Mouse (Mus musculus) hindbrain, embryonic 16.5 days (tissue): ENCODE data around the gene Adgre5. TPM values are rescaled to one million over a fixed set of nuclear protein-coding genes. Genes with fewer than 3 reads are reported as not detected.

Experiments
- ATAC-seq: fragments of 200-750 bp; cut with Nextera tagmentation; 2 replicates; pipeline ENCODE4 v1.8.0; 2017; ENCODE audit warnings: moderate TSS enrichment, moderate library complexity
- H3K27ac ChIP-seq: fragments of 300-500 bp; sonication (generic); 2 replicates; pipeline ENCODE4 v1.5.1; 2014; ENCODE audit warnings: low read depth, mild to moderate bottlenecking, control low read depth, low read length, moderate library complexity
- H3K27me3 ChIP-seq: fragments of 300-500 bp; sonication (generic); replicated peaks from 2 replicates; pipeline ENCODE4 v1.6.1; 2014; ENCODE audit warnings: low read length; ENCODE audit not compliant: control insufficient read depth, insufficient read depth
- H3K36me3 ChIP-seq: fragments of 300-500 bp; sonication (generic); 2 replicates; pipeline ENCODE4 v1.6.1; 2014; ENCODE audit warnings: mild to moderate bottlenecking, low read length, moderate library complexity, mixed read lengths; ENCODE audit not compliant: control insufficient read depth, insufficient read depth
- H3K4me1 ChIP-seq: fragments of 300-500 bp; sonication (generic); 2 replicates; pipeline ENCODE4 v1.6.1; 2014; ENCODE audit warnings: low read depth, low read length; ENCODE audit not compliant: control insufficient read depth, insufficient read depth
- H3K4me2 ChIP-seq: fragments of 300-500 bp; sonication (generic); 2 replicates; pipeline ENCODE4 v1.6.1; 2014; ENCODE audit warnings: mild to moderate bottlenecking, low read length, control low read depth, moderate library complexity
- H3K4me3 ChIP-seq: fragments of 300-500 bp; sonication (generic); 2 replicates; pipeline ENCODE4 v1.5.1; 2014; ENCODE audit warnings: mild to moderate bottlenecking, low read length, control low read depth, moderate library complexity
- H3K9ac ChIP-seq: fragments of 300-500 bp; sonication (generic); 2 replicates; pipeline ENCODE4 v1.6.1; 2014; ENCODE audit warnings: low read depth, mild to moderate bottlenecking, control low read depth, low read length, moderate library complexity
- H3K9me3 ChIP-seq: fragments of 300-500 bp; sonication (generic); 2 replicates; pipeline ENCODE4 v1.6.1; 2014; ENCODE audit warnings: mild to moderate bottlenecking, low read length, moderate library complexity; ENCODE audit not compliant: control insufficient read depth
- WGBS: fragments of 180-500 bp; shearing (Covaris S2); extraction: QIAGEN DNeasy Blood & Tissue Kit; methylation state at CpG from one replicate; pipeline ENCODE4 v1.1.7; 2014; 5-methylcytosine and 5-hydroxymethylcytosine counted together
- polyA plus RNA-seq: library from polyadenylated mRNA; unstranded; fragments of >200 nt; fragmentation: Nextera tagmentation; extraction: Ambion mirVana; gene quantifications from 2 replicates; pipeline ENCODE4 v1.2.1, GENCODE M21; 2015

Adgre5 gene
- polyA plus RNA-seq, 1 experiment from 2014 or later = 9.9 TPM

DNA sequence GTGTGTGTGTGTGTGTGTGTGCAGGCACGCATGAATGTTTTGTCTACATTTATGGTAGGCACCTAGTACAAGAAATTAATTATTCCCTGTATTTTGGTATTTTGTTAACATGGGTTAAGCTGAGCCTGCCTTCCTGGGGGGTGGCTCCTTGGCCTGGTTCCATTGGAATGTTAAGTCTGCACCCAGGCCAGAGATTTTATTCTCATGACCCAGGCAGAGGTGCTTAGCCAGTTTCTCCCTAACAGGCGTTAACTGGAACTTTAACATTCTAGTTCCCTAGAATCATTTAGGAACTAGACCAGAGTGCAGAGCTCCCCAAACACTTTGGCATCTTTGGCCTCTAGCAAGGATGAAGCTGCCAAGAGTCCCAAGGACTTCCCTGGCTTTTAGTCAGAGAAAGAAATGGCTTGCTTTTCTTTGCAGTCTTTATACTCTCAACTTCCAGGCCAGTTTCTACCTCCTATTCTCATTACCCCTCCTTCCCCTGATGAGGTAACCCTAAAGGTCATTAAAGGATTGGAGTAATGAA, 18.2 kb upstream of the Adgre5 start:
- Histone ChIP-seq H3K4me2 (no peak overlapping the region), H3K36me3 (no peaks in the 10 kb centered on the region), H3K4me1 (no peaks in the 10 kb centered on the region), H3K9ac (no peak overlapping the region), H3K4me3 (no peak overlapping the region), H3K27me3 (no peaks in the 10 kb centered on the region), H3K9me3 (no peaks in the 10 kb centered on the region), H3K27ac (no peak overlapping the region)
- WGBS = 72% methylated on average over 2 of the region's 2 CpGs
- no peak for ATAC-seq

DNA sequence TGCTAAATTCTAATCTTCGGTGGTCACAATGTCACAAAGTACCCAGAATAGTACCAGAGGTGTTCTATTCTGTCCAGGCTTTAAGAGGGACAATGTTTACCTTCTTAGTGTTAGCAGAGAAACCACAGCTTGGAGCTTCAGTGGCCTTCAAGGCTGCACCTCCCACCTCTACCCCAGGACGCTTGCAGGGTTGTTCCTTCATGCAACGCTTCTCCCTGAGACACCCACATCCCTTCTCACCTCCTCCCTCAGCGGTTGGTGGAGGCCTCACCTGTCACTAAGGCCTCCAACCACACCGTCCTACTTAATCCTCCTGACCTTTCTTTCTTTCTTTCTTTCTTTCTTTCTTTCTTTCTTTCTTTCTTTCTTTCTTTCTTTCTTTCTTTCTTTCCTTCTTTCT, 17.2 kb upstream of the Adgre5 start:
- no peaks in the 10 kb centered on the region for H3K27me3 ChIP-seq
- H3K9ac ChIP-seq = no peak overlapping the region
- no peaks in the 10 kb centered on the region for H3K9me3 ChIP-seq
- WGBS = 60% methylated on average over 5 of the region's 5 CpGs
- H3K4me1 ChIP-seq = no peaks in the 10 kb centered on the region
- no peak overlapping the region for H3K27ac ChIP-seq
- no peaks in the 10 kb centered on the region for H3K36me3 ChIP-seq
- no peak overlapping the region for H3K4me2 ChIP-seq
- no peak overlapping the region for H3K4me3 ChIP-seq
- no peak for ATAC-seq

DNA sequence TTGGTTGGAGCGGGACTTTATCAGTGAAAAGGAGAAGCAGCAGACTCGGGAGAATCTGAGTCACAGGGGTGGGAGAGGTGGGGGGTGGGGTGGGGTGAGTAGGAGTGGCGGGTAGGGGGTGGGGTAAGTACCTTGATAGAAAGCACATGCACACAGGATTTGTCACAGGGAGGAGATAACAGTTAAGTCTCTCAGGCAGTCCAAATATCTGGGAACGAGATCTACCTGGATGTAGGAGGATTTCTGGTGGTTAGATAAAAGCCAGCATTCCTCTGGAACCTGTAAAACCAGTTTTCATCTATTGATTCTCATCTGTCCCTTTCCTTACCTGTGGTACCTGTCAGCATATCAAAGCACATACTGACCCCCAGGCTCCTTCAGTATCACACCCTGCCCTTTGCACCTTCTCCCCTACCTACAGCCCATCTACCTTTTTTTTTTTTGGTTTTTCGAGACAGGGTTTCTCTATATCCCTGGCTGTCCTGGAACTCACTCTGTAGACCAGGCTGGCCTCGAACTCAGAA, 16.0 kb upstream of the Adgre5 start:
- H3K9ac ChIP-seq = no peak overlapping the region

DNA sequence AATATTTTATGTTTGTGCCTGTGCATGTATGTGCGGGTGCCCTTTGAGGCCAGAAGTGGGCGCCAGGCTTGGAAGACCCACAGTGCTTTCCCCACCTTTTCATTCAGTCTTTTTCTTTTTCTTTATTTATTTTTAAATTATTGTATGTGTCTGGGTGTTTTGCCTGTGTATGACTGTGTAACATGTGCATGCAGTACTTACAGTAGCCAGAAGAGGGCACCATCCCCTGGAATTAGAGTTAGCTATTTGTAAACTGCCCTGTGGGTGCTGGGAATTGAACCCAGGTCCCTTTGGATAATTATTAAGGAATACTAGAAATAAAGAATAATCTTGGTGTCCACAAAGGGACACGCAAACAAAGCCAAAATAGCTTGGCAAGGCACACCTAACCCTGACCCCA, 15.1 kb upstream of the Adgre5 start:
- Histone ChIP-seq H3K4me2 (no peak overlapping the region), H3K4me1 (no peaks in the 10 kb centered on the region), H3K9ac (no peak overlapping the region), H3K4me3 (no peak overlapping the region), H3K27me3 (no peaks in the 10 kb centered on the region), H3K27ac (no peak overlapping the region), H3K36me3 (no peaks in the 10 kb centered on the region), H3K9me3 (no peaks in the 10 kb centered on the region)
- no peak for ATAC-seq
- 95% methylated on average over 3 of the region's 3 CpGs for WGBS

More for the DNA sequence above, 16.0 kb upstream of the Adgre5 start:
- Histone ChIP-seq H3K4me1 (no peaks in the 10 kb centered on the region), H3K27me3 (no peaks in the 10 kb centered on the region), H3K27ac (no peak overlapping the region), H3K9me3 (no peaks in the 10 kb centered on the region), H3K4me2 (no peak overlapping the region), H3K36me3 (no peaks in the 10 kb centered on the region), H3K4me3 (no peak overlapping the region)
- ATAC-seq = no peak
- WGBS = 86% methylated on average over 6 of the region's 6 CpGs

DNA sequence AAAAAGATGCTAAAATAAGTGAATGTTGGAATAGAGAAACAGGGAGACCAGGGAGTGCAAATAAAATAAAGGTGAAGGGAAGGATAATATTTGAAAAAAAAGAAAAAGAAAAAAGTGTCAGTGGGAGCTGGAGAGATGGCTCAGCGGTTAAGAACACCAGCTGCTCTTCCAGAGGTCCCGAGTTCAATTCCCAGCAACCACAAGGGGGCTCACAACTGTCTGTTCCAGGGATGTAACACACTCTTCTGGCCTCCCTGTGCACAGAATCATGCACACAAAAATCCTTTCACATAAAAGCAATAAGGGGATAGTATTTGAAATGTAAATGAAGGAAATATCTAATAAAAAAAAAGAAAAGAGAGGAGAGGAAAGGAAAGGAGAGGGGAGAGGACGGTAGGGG, 13.0 kb upstream of the Adgre5 start:
- Histone ChIP-seq H3K9ac (no peak overlapping the region), H3K4me3 (no peak overlapping the region), H3K27ac (no peak overlapping the region), H3K4me2 (no peak overlapping the region), H3K9me3 (no peaks in the 10 kb centered on the region), H3K36me3 (no peaks in the 10 kb centered on the region), H3K4me1 (no peaks in the 10 kb centered on the region), H3K27me3 (no peaks in the 10 kb centered on the region)
- WGBS = 60% methylated on average over 3 of the region's 3 CpGs
- ATAC-seq = no peak

DNA sequence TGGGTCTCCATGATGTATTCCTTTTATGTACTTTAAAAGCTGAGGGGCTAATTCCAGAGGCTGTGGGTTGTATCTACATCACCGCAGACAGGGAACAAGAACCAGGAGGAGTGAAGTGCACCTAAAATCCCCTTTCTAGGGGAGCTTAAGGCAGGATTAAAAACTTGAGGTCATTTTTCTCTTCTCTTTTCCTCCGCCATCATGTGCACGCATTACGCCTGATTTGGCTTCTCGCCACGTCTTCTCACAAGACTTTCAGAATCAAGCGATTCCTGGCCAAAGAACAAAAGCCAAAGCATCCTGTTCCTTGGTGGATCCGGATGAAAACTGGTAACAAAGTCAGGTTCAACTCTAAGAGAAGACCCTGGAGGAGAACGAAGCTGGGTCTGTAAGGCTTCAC, 8.1 kb upstream of the Adgre5 start:
- Histone ChIP-seq H3K36me3 (no peaks in the 10 kb centered on the region), H3K27ac (no peak overlapping the region), H3K4me1 (peaks cover 2% of the 10 kb centered on the region; the same call in 1 of the 2 replicates), H3K4me2 (no peak overlapping the region), H3K27me3 (no peaks in the 10 kb centered on the region), H3K9me3 (no peaks in the 10 kb centered on the region), H3K9ac (no peak overlapping the region), H3K4me3 (no peak overlapping the region)
- no peak for ATAC-seq
- 81% methylated on average over 9 of the region's 9 CpGs for WGBS

DNA sequence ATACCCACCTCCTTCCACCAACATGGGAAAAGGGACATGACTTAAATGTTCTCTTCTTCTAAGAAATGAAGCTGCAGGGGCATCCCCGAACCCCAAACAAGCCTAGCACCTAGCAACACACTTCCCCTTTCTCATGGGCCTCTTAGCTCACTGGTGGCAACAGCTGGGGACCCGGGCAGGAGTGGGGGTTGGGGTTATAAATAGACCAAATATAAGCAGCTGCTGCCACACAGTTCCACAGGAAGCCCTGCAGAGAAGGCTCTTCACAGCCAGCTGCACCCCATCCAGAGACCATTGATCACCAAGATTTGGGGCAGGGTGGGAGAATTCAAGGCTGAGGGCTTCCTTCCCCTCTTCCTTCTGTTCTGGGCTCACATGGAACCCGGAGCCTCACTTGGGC, 7.6 kb upstream of the Adgre5 start:
- H3K27me3 ChIP-seq = no peaks in the 10 kb centered on the region
- no peak for ATAC-seq
- no peak overlapping the region for H3K4me2 ChIP-seq
- H3K36me3 ChIP-seq = no peaks in the 10 kb centered on the region
- H3K9me3 ChIP-seq = no peaks in the 10 kb centered on the region
- no peak overlapping the region for H3K27ac ChIP-seq
- H3K4me3 ChIP-seq = no peak overlapping the region
- peaks cover 2% of the 10 kb centered on the region; the same call in 1 of the 2 replicates for H3K4me1 ChIP-seq
- 37% methylated on average over 3 of the region's 3 CpGs for WGBS
- no peak overlapping the region for H3K9ac ChIP-seq

DNA sequence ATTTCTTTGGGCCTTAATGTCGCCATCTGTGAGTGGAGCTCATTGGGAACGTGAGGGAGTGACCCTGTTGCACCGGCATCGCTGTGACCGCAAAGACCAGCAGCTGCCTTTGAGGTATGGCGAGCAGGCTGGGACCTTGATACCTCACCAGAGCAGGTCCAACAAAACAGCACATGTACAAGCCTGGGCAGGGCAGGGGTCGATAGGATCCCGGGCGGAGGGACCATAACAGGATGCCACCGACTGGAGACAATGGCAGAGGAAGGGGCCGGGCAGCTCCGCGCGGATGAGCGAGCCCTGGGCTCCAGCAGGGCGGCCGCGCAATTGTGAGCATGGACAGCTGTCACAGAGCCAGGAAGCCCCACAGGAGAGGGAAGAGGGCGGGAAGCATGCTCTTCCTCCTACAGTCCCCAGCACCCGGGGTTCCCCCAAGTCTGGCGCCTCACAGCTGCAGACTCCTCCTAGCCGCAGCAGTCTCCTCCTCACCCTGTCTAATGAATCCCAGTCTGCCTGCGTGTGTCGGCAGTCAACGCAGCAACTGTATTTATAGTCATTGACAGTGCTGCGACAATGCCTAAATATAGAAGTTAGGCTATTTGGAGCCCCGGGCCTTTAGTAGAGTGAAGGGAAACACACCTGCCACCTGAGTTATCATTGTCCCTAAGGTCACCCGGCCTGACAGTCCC, 6.7 kb upstream of the Adgre5 start:
- Histone ChIP-seq H3K4me1 (peaks cover 2% of the 10 kb centered on the region; the same call in 1 of the 2 replicates), H3K27me3 (no peaks in the 10 kb centered on the region), H3K36me3 (no peaks in the 10 kb centered on the region), H3K9ac (peak overlapping the region; percentile 64), H3K4me2 (peak overlapping the region; percentile 68), H3K9me3 (no peaks in the 10 kb centered on the region), H3K4me3 (peak overlapping the region; percentile 41), H3K27ac (no peak overlapping the region)
- WGBS = under 1% methylated on average over 27 of the region's 28 CpGs
- peak; percentile 89 for ATAC-seq

DNA sequence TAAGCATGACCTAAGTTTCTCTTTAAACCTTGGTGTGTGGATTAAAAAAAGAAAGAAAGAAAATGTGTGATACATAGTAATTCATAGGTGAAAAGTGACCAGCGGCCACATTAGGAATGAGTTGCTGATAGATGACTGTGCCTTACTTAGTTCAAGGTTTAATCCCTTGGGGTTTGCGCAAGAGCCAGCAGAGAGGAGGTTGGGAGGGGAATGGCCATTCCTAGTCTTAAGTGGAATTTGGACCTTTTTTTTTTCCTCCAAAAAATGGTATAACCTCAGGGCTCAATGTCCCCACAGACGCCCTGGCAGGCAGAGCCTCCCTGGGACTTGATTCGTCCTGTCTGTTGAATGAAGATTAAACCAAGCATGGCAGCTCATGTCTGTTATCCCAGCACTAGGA, 2.9 kb upstream of the Adgre5 start:
- H3K4me1 ChIP-seq = peaks cover 8% of the 10 kb centered on the region
- no peak overlapping the region for H3K9ac ChIP-seq
- no peaks in the 10 kb centered on the region for H3K36me3 ChIP-seq
- H3K4me2 ChIP-seq = no peak overlapping the region
- no peak for ATAC-seq
- H3K4me3 ChIP-seq = no peak overlapping the region
- no peaks in the 10 kb centered on the region for H3K9me3 ChIP-seq
- H3K27me3 ChIP-seq = peaks cover 7% of the 10 kb centered on the region
- H3K27ac ChIP-seq = no peak overlapping the region
- 84% methylated on average over 4 of the region's 4 CpGs for WGBS
